Mouse (Mus musculus) liver, embryonic 14.5 days (tissue): ENCODE data around the gene Mtmr3.

ENCODE experiments used
- CTCF ChIP-seq: IDR thresholded peaks from 2 replicates; pipeline ENCODE4 v1.5.1; 2016; ENCODE audit warnings: antibody characterized with exemption, low read depth, control low read depth
- EP300 ChIP-seq: IDR thresholded peaks from 2 replicates; pipeline ENCODE4 v1.6.1; 2016; ENCODE audit warnings: antibody characterized with exemption, low read depth

GRCm38 (mm10) chr11:4484541-4484940, 110.1 kb downstream of the Mtmr3 start:
- TF ChIP-seq CTCF (no peak), EP300 (no peak)
